Mouse (Mus musculus) embryonic facial prominence, embryonic 10.5 days (tissue): ENCODE data around the gene Fes. TPM values are rescaled to one million over a fixed set of nuclear protein-coding genes. Genes with fewer than 3 reads are reported as not detected.

Experiments used
- DNase-seq: peaks from one replicate; pipeline ENCODE4 v3.0.0-alpha.2; 2017; ENCODE audit warnings: low spot score
- H3K27ac ChIP-seq: fragments of 300-500 bp; sonication (generic); replicated peaks from 2 replicates; pipeline ENCODE4 v1.5.1; 2016; ENCODE audit warnings: mild to moderate bottlenecking
- H3K27me3 ChIP-seq: fragments of 300-500 bp; sonication (generic); replicated peaks from 2 replicates; pipeline ENCODE4 v1.6.1; 2016; ENCODE audit warnings: low read depth, mild to moderate bottlenecking; ENCODE audit not compliant: poor library complexity, severe bottlenecking
- H3K36me3 ChIP-seq: fragments of 300-500 bp; sonication (generic); replicated peaks from 2 replicates; pipeline ENCODE4 v1.6.1; 2016; ENCODE audit warnings: mild to moderate bottlenecking, moderate library complexity
- H3K4me1 ChIP-seq: fragments of 300-500 bp; sonication (generic); 2 replicates; pipeline ENCODE4 v1.6.1; 2016
- H3K4me3 ChIP-seq: fragments of 300-500 bp; sonication (generic); 2 replicates; pipeline ENCODE4 v1.5.1; 2016; ENCODE audit warnings: mild to moderate bottlenecking, moderate library complexity
- H3K9me3 ChIP-seq: fragments of 300-500 bp; sonication (generic); 2 replicates; pipeline ENCODE4 v1.6.1; 2016; ENCODE audit warnings: mild to moderate bottlenecking
- WGBS: fragments of 180-500 bp; shearing (Covaris S2); methylation state at CpG from one replicate; pipeline ENCODE4 v1.1.7; 2016; 5-methylcytosine and 5-hydroxymethylcytosine counted together
- polyA plus RNA-seq: library from polyadenylated mRNA; unstranded; fragments of >200 nt; fragmentation: Nextera tagmentation; extraction: Ambion mirVana; gene quantifications from 2 replicates; pipeline ENCODE4 v1.2.1, GENCODE M21; 2016

Fes gene
- 8.2 and 8.4 TPM in 2 replicates for polyA plus RNA-seq

DNA sequence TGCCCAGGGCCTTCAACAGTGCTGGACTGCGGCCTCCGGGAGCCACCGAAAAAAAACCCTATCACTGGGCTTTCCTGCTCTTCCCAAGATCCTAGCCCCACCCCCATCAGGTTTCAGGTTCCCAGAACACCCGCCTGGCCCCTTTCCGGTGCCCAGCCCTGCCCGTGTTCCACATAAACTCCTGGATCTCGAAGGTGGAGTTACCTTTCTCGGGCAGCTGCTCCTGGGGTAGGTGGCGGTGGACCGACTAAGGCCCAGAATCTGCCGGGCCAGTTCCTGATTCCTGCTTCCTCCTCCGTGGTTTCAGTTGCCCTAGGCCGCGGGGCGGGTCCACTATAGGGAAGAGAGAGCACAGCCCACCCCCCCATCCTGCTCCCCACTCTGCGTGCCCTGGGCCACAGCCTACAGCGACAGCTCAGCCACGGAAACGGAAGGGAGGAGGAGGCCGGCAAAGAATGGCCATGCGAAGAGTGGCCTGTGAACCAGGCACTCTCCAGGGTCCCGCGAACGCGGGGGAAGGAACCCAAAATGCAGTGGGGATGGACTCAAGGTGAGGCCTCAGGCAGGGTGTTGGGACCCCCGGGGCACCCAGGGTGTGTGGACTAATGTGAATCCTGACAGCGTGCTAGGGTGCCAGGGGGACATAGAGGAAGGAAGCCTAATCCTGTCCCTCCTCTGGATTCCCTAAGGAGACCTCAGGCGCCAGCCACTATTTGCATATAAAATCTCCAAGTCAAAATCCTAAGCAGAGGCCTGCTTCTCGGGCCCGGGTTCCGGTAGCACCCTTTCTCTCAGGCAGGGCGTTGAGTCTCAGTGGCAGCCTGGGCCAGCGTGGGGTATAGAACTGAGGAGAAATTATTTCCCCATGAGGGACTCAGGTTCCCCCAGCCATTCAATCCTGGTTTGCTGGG is at the start of gene Fes:
Fes (minus strand) TSS at position 314 of the 911 bp plus-strand sequence.
- Histone ChIP-seq H3K36me3 (peaks cover 37% of the 10 kb centered on the region), H3K9me3 (no peaks in the 10 kb centered on the region), H3K4me1 (peaks cover 31% of the 10 kb centered on the region), H3K27me3 (peaks cover 31% of the 10 kb centered on the region), H3K27ac (peak within 1 kb of the TSS; percentile 85), H3K4me3 (peak within 1 kb of the TSS; percentile 57)
- 5% methylated on average over 33 of the region's 33 CpGs for WGBS
- DNase-seq: peak; percentile 71

DNA sequence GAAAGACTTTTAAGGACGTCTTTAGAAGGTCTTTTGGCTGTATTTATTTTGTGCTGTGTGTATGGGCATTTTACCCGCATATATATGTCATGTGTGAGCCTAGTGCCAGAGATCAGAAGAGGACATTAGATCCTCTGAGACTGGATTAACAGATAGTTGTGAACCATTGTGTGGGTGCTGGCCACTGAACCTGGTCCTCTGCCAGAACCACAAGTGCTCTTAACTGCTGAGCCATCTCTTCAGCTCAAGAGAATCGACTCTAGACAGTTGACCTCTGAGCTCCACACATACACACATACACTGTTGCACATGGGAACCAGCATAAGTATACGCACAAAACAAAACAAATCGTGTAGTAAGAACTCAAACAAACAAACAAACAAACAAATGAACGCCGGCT is 48.8 kb upstream of the Fes start:
- no peak overlapping the region for H3K4me3 ChIP-seq
- 90% methylated on average over 7 of the region's 7 CpGs for WGBS
- no peaks in the 10 kb centered on the region for H3K36me3 ChIP-seq
- no peaks in the 10 kb centered on the region for H3K27me3 ChIP-seq
- H3K9me3 ChIP-seq: no peaks in the 10 kb centered on the region
- no peak overlapping the region for H3K27ac ChIP-seq
- peaks cover 29% of the 10 kb centered on the region for H3K4me1 ChIP-seq
- DNase-seq: no peak

DNA sequence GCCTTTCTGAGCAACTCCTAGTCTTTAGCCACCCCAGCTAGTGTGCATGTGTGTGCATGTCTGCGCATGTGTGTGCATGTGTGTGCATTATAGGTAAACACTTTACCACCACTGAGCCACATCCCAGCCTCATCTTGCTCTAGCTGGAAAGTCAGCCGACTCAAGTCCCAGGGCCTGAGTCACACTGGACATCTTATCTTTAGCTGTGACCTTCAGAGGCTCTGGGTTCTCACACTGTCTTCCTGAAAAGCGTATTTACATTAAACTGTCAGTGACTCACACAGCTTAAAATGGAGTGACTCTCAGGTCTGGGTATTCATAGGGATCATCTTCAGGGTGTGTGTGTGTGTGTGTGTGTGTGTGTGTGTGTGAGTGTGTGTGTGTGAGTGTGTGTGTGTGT is 47.8 kb upstream of the Fes start:
- DNase-seq: no peak
- Histone ChIP-seq H3K4me1 (peaks cover 19% of the 10 kb centered on the region), H3K27ac (no peak overlapping the region), H3K4me3 (no peak overlapping the region), H3K36me3 (no peaks in the 10 kb centered on the region), H3K27me3 (no peaks in the 10 kb centered on the region), H3K9me3 (no peaks in the 10 kb centered on the region)
- WGBS: 90% methylated on average over 3 of the region's 3 CpGs

DNA sequence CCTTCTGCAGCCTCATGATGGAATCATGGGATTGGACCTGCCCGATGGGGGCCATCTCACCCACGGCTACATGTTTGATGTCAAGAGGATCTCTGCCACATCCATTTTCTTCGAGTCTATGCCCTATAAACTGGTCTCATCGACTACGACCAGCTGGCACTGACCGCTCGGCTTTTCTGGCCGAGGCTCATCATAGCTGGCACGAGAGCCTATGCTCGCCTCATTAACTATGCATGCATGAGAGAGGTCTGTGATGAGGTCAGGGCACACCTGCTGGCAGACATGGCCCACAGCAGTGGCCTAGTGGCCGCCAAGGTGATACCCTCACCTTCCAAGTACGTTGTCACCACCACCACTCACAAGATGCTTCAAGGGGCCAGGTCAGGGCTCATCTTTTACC is 41.9 kb upstream of the Fes start:
- WGBS: 91% methylated on average over 12 of the region's 12 CpGs
- no peaks in the 10 kb centered on the region for H3K27me3 ChIP-seq
- no peaks in the 10 kb centered on the region for H3K4me1 ChIP-seq
- H3K9me3 ChIP-seq: no peaks in the 10 kb centered on the region
- H3K27ac ChIP-seq: no peak overlapping the region
- DNase-seq: no peak
- no peak overlapping the region for H3K4me3 ChIP-seq
- H3K36me3 ChIP-seq: no peaks in the 10 kb centered on the region

DNA sequence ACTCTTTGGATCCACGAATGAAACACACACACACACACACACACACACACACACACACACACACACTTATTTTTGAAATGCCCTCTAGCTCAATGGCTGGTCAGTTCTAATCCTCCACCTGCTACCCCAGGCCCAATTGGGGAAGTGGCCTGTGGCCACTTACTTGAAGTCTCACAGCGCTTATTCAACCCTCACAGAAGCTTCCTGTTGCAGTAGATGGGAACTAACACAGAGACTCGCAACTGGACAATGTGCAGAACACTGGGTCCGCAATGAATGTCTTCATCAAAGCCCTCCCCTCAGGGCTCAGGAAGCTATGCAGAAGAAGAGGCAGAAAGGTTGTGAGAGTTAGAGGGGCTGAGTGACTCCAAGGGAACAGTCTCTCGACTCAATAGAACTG is 40.0 kb upstream of the Fes start:
- Histone ChIP-seq H3K27ac (no peak overlapping the region), H3K4me1 (peaks cover 5% of the 10 kb centered on the region), H3K36me3 (no peaks in the 10 kb centered on the region), H3K27me3 (no peaks in the 10 kb centered on the region), H3K4me3 (no peak overlapping the region), H3K9me3 (no peaks in the 10 kb centered on the region)
- WGBS: 83% methylated on average over 5 of the region's 5 CpGs
- no peak for DNase-seq

DNA sequence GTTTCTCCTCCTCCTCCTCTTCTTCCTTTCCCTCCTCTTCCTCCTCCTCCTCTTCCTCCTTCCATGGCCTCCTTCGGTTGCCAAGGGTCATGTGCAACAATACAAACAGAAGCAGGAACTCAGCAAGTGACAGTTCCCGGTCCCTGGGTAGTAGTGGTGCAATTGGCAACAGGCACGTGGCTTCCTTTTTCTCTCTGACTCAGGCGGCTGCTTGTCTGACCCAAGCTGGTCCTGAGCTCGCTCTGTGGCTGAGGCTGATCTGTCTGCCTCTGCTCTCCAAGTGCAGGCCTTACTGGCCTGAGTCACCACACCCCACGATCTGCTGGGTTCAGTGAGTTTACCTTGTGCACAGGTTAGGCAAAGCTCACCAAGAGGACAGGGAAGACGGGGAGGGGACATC is 38.6 kb upstream of the Fes start:
- Histone ChIP-seq H3K4me3 (no peak overlapping the region), H3K27ac (no peak overlapping the region), H3K36me3 (no peaks in the 10 kb centered on the region), H3K27me3 (no peaks in the 10 kb centered on the region), H3K9me3 (no peaks in the 10 kb centered on the region), H3K4me1 (peaks cover 7% of the 10 kb centered on the region)
- no peak for DNase-seq
- WGBS: 79% methylated on average over 7 of the region's 7 CpGs

DNA sequence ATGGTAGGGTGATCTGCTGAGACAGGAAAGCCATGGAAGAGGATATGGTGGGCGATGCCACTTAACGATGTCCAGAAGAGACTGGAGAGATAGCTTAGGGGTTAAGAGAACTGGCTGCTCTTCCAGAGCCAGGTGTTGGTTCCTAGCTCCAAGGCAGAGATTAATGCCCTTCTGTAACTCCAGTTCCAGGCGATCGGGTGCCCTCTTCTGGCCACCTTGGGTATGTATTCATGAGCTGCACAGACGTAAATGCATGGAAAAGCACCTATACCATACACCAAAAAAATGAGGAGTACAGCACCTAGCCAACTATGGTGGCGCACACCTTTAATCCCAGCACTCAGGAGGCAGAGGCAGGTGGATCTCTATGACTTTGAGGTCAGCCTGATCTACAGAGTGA is 37.0 kb upstream of the Fes start:
- H3K27me3 ChIP-seq: no peaks in the 10 kb centered on the region
- H3K4me1 ChIP-seq: peaks cover 8% of the 10 kb centered on the region
- H3K27ac ChIP-seq: no peak overlapping the region
- H3K4me3 ChIP-seq: no peak overlapping the region
- 74% methylated on average over 6 of the region's 6 CpGs for WGBS
- no peaks in the 10 kb centered on the region for H3K9me3 ChIP-seq
- H3K36me3 ChIP-seq: no peaks in the 10 kb centered on the region
- no peak for DNase-seq

DNA sequence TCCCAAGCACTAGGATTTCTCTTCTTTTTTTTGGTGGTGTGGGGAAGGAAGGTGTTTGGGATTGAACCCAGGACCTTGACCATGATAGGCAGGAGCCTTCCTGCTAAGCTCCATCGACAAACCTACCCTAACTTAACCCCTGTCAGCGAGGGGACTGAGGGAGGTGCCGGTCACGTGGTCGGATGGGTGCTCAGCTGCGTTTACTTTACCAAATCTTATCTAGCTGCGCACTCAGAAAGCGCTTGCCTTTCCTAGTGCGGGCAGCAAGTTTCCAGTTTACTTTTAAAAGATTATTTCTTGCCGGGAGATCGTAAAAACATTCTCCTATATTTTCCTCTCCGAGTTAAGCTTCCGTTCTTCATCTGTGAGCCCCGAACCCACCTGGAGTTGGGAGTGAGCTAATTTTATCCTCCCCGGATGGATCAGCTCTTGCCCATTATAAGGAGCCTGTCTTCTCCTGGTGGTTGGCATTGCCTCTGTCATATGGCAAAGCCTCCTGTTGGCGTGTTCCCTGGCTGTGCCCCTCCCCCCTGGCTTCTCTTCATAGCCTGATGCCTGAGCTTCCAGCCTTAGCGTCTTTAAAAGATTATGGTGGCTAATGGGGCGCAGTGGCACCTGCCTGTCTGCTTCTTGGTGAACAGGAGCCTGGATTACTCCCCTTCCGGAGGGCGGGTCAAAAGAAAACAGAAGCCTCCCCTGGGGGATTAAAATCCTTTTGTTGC is 35.2 kb upstream of the Fes start:
- 27% methylated on average over 20 of the region's 20 CpGs for WGBS
- H3K36me3 ChIP-seq: no peaks in the 10 kb centered on the region
- H3K27me3 ChIP-seq: no peaks in the 10 kb centered on the region
- H3K27ac ChIP-seq: no peak overlapping the region
- peak; percentile 22 for DNase-seq
- H3K4me1 ChIP-seq: peaks cover 13% of the 10 kb centered on the region
- no peaks in the 10 kb centered on the region for H3K9me3 ChIP-seq
- no peak overlapping the region for H3K4me3 ChIP-seq

DNA sequence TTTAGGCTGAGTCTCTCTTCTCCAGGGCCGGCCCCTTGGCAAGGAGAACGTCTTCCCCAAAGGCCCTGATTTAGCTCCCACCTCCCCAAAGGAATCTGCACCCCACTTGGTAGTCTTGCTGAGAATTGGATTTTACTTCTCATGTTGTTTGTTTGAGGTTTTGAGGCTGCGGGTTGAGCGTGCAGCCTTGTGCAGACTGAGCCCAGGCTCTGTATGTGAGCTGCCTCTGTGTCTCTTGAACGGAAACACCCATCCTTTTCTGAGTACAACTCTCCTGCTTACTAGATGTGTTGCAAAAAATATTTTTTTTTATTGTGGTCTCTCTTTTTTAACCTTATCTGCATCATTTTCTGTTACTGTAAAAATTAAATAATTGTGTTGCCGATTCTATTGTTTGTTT is 33.8 kb upstream of the Fes start:
- Histone ChIP-seq H3K36me3 (no peaks in the 10 kb centered on the region), H3K4me1 (peaks cover 13% of the 10 kb centered on the region), H3K4me3 (no peak overlapping the region), H3K27me3 (no peaks in the 10 kb centered on the region), H3K9me3 (no peaks in the 10 kb centered on the region), H3K27ac (no peak overlapping the region)
- 93% methylated on average over 6 of the region's 6 CpGs for WGBS
- no peak for DNase-seq

DNA sequence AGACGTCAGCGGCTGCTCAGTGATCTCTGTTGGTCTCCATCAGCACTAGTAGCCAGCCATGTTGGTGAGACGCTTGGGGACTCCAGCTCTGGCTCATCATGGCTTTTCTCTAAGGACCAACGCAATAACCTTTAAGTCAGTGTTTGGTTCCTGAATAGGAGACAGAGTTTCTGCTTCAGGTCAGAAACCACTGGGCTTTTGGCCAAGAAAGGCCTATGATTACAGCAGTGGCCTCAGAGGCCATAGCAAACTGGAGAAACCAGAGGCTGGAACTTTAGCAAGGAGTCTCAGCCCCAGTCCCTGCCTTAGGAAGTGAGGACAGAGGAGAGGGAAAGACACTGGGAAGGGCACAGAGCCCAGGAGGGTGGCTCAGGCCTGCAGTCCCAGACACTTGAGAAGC is 32.8 kb upstream of the Fes start:
- 85% methylated on average over 4 of the region's 4 CpGs for WGBS
- peaks cover 13% of the 10 kb centered on the region for H3K4me1 ChIP-seq
- no peak overlapping the region for H3K4me3 ChIP-seq
- no peaks in the 10 kb centered on the region for H3K27me3 ChIP-seq
- no peak for DNase-seq
- no peak overlapping the region for H3K27ac ChIP-seq
- H3K9me3 ChIP-seq: no peaks in the 10 kb centered on the region
- H3K36me3 ChIP-seq: no peaks in the 10 kb centered on the region

DNA sequence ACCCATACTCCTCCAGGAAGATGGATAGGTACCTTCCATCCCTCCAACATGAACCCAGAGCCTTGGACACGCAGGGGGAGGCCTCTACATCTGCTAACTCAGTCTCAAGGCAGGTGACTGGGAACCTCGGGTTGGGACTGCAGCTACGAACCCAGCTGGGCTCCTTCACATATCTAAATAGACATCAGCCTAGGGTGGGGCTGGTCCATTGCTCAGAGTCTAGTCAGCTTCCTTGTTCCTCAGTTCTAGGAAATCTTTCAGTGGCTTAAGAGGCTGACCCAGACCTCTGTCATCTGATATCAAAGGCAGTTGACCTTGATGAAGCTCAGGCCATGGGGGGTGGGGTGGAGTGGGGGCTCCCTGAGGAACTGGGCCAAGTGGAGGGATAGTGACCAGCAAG is 31.5 kb upstream of the Fes start:
- Histone ChIP-seq H3K4me1 (peaks cover 13% of the 10 kb centered on the region), H3K9me3 (no peaks in the 10 kb centered on the region), H3K27me3 (no peaks in the 10 kb centered on the region), H3K36me3 (no peaks in the 10 kb centered on the region), H3K27ac (no peak overlapping the region), H3K4me3 (no peak overlapping the region)
- WGBS: 72% methylated on average over 3 of the region's 3 CpGs
- DNase-seq: no peak

DNA sequence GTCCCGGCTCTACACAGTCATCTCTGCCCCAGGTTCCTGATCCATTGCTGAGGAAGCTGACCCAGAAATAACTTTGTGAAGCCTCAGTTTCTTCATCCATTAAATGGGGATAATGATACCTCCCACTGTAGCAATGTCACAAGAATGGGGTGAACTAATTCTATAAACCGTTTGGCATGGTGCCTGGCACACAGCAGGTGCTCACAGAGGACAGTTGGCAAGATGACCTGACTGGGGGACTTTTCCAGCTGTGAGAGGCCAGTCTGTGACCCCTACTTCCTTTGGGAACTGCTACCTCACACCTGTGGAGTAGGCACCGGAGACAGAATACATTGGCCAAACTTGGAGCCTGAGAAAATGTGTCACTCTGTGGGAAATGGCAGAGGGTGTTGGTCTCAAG is 30.3 kb upstream of the Fes start:
- Histone ChIP-seq H3K4me1 (peaks cover 11% of the 10 kb centered on the region), H3K36me3 (no peaks in the 10 kb centered on the region), H3K27ac (no peak overlapping the region), H3K4me3 (no peak overlapping the region), H3K9me3 (no peaks in the 10 kb centered on the region), H3K27me3 (no peaks in the 10 kb centered on the region)
- WGBS: 84% methylated on average over 3 of the region's 3 CpGs
- DNase-seq: no peak

DNA sequence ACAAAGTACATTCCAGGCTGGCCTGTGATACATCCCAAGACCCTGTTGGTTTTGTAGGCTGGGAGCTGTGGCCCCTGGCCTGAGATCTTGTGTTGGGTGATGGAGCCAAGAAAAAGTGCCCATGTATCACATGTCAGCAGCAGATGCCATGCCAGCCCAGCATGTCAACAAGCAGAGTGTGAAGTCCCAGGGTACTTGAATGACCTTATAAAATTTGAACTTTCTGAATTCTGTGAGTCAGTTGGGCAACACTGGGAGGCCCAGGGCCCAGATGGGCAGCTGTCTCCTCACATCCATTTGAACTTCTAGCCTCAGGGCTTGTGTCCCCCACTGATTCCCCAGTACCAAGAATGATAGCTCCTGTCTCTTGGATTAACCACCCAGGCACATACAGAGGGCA is 29.9 kb upstream of the Fes start:
- H3K27me3 ChIP-seq: no peaks in the 10 kb centered on the region
- DNase-seq: no peak
- H3K36me3 ChIP-seq: no peaks in the 10 kb centered on the region

More for the DNA sequence above, 29.9 kb upstream of the Fes start:
- Histone ChIP-seq H3K4me3 (no peak overlapping the region), H3K27ac (no peak overlapping the region), H3K4me1 (peaks cover 6% of the 10 kb centered on the region; the same call in 1 of the 2 replicates), H3K9me3 (no peaks in the 10 kb centered on the region)
